Mouse (Mus musculus): Measurements from ENCODE around the gene Aldh3a1. TPM values are rescaled to one million over a fixed set of nuclear protein-coding genes. Genes with fewer than 3 reads are reported as not detected.

The Aldh3a1 gene
- polyA plus RNA-seq, 1 experiment = 2.3 TPM

DNA sequence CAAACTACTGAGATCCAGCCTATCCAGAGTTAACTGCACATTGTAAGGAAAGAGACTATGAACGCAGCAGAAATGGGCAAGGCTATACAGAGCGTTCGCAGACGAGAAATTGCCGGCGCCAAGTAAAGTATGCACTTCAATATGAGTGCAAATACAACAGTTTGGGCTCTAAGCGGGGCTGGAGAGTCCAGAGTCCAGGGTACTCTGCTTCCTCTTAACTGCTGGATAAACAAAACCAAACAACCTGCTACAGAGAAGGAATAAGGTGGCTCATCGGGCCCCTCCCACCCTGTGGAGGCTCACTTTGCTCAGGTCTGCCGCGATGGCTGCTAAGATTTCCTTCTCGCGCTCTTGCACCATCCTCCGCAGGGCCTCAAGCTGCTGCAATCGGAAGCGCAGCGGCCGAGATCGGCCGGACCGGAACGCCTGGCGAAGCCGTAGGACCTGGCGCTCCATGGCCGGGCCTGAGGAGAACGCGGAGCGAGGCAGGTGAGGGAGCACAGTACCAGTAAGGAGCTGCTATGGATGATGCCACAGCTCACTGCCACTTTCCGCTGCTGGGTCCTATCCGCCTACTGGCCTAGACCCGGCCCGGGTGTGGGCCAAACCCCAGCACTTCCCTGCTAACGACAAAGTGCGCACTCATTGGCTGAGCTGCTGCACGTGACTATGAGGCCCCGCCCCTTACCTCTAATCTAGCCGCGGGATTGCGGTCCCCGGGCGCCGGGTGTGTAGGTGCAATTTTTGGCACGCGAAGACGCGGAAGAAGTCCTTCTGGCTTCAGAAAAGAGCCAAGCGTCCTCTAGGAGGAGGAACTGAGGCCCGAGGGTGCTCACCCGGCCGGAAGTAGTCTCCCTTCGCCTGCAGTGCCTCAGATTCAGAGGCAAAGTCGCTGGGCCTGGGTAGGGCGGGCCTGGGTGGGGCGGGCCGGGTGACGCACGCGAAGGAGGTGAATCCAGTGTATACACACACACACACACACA, 59.5 kb downstream of the Aldh3a1 start, which contains the start of gene Aldh3a2:
Gene Aldh3a2, minus strand, starts transcription at position 914 of the 983 bp plus-strand sequence.
- TF ChIP-seq POLR2A (IDR thresholded peaks at IDR 0.05; ENCODE audit: extremely low read depth, insufficient read depth, low read length) = peak; percentile 98
- TF ChIP-seq CTCF (IDR thresholded peaks at IDR 0.05; ENCODE audit: extremely low read depth, insufficient read depth, low read length) = no peak
- no peaks in the 10 kb centered on the region for H3K4me1 ChIP-seq (ENCODE audit: control insufficient read depth, insufficient read depth, low read length)
- peak within 1 kb of the TSS; percentile 66 for H3K4me3 ChIP-seq (ENCODE audit: insufficient read depth, low read length)
- H3K27ac ChIP-seq (ENCODE audit: insufficient read depth, low read length) = peak within 1 kb of the TSS; percentile 68

Other genes starting within 250 kb of the Aldh3a1 start
- 11.6 and 12.8 TPM in 2 replicates for gene Kcnj12, start 185.0 kb upstream of the Aldh3a1 start, polyA plus RNA-seq (2012; rRNA removed)
- gene Tnfrsf13b, start 80.8 kb upstream of the Aldh3a1 start, polyA plus RNA-seq (2012; rRNA removed) = 3.3 and 4.8 TPM in 2 replicates
- gene Usp22, start 32.5 kb upstream of the Aldh3a1 start, polyA plus RNA-seq (2012; rRNA removed) = 152 and 154 TPM in 2 replicates
- gene Aldh3a2, start 59.9 kb downstream of the Aldh3a1 start, polyA plus RNA-seq (2012; rRNA removed) = 47.5 and 47.7 TPM in 2 replicates
- gene Slc47a2, start 135.3 kb downstream of the Aldh3a1 start, polyA plus RNA-seq (2012; rRNA removed) = 0.06 and 0.23 TPM in 2 replicates
- 3.8 and 6.4 TPM in 2 replicates for gene Slc47a1, start 170.8 kb downstream of the Aldh3a1 start, polyA plus RNA-seq (2012; rRNA removed)
- gene Rnf112, start 246.6 kb downstream of the Aldh3a1 start, polyA plus RNA-seq (2012; rRNA removed) = 453 and 528 TPM in 2 replicates